In genomic region chr12:17221891-17222428, GRCm38 (mm10) we compare ENCODE assay signal across 9 mouse cellular contexts. TPM values are rescaled to one million over a fixed set of nuclear protein-coding genes. Genes with fewer than 3 reads are reported as not detected.
DNase-seq lines count a peak whose midpoint lies in the region; ATAC-seq lines count a peak whose summit lies in the region.
"Had no signal": no experiment of that assay in that cellular context is flagged by ENCODE, and none has a peak within 500 bp of the region (broad histone marks: within the 10 kb centered on the region; RNA-seq: fewer than 3 reads in every experiment).

No protein-coding gene starts in this region.

- no peak overlapping the region for H3K4me2 ChIP-seq in midbrain, embryonic 11.5 days
- no peak overlapping the region for H3K4me2 ChIP-seq in midbrain, embryonic 13.5 days (replicated peaks)
- H3K4me2 ChIP-seq: lung, embryonic 15.5 days had no signal

- H3K4me1 ChIP-seq in midbrain, embryonic 11.5 days (ENCODE audit: control insufficient read depth, insufficient read depth, low read length): no peaks in the 10 kb centered on the region
- no peaks in the 10 kb centered on the region for H3K4me1 ChIP-seq in midbrain, embryonic 13.5 days (replicated peaks)
- peaks cover 20% of the 10 kb centered on the region for H3K4me1 ChIP-seq in limb, embryonic 10.5 days
- H3K4me1 ChIP-seq: lung, embryonic 15.5 days had no signal

- H3K9me3 ChIP-seq in midbrain, embryonic 11.5 days (ENCODE audit: control insufficient read depth, low read length): no peaks in the 10 kb centered on the region
- no peaks in the 10 kb centered on the region for H3K9me3 ChIP-seq in midbrain, embryonic 13.5 days
- no peaks in the 10 kb centered on the region for H3K9me3 ChIP-seq in limb, embryonic 10.5 days (replicated peaks)
- H3K9me3 ChIP-seq: lung, embryonic 15.5 days had no signal

- H3K27me3 ChIP-seq in midbrain, embryonic 11.5 days (ENCODE audit: control insufficient read depth, insufficient read depth, low read length): no peaks in the 10 kb centered on the region
- no peaks in the 10 kb centered on the region for H3K27me3 ChIP-seq in midbrain, embryonic 13.5 days
- H3K27me3 ChIP-seq in splenic B cell, adult 2 months (ENCODE audit: control insufficient read depth, insufficient read depth, low read length, poor library complexity, severe bottlenecking): no peaks in the 10 kb centered on the region
- no peaks in the 10 kb centered on the region; the same call in 1 of the 2 replicates for H3K27me3 ChIP-seq in limb, embryonic 10.5 days (ENCODE audit: low read depth, poor library complexity, severe bottlenecking)
- H3K27me3 ChIP-seq: lung, embryonic 15.5 days had no signal

- WGBS in midbrain, embryonic 11.5 days: 50% methylated on average over 5 of the region's 5 CpGs
- WGBS in midbrain, embryonic 13.5 days: 55% methylated on average over 5 of the region's 5 CpGs
- 43% methylated on average over 5 of the region's 5 CpGs for WGBS in limb, embryonic 10.5 days

- H3K36me3 ChIP-seq in midbrain, embryonic 11.5 days (ENCODE audit: control insufficient read depth, insufficient read depth, low read length): no peaks in the 10 kb centered on the region
- H3K36me3 ChIP-seq in midbrain, embryonic 13.5 days: no peaks in the 10 kb centered on the region
- H3K36me3 ChIP-seq in splenic B cell, adult 2 months (ENCODE audit: control insufficient read depth, insufficient read depth, low read length, poor library complexity, severe bottlenecking): no peaks in the 10 kb centered on the region
- no peaks in the 10 kb centered on the region for H3K36me3 ChIP-seq in limb, embryonic 10.5 days
- H3K36me3 ChIP-seq: lung, embryonic 15.5 days had no signal

- H3K27ac ChIP-seq in midbrain, embryonic 11.5 days (ENCODE audit: low read depth, low read length): no peak overlapping the region
- no peak overlapping the region for H3K27ac ChIP-seq in midbrain, embryonic 13.5 days
- no peak overlapping the region for H3K27ac ChIP-seq in limb, embryonic 10.5 days
- H3K27ac ChIP-seq: lung, embryonic 15.5 days had no signal

- H3K4me3 ChIP-seq in midbrain, embryonic 11.5 days (ENCODE audit: low read depth, low read length): no peak overlapping the region
- no peak overlapping the region for H3K4me3 ChIP-seq in midbrain, embryonic 13.5 days (replicated peaks)
- H3K4me3 ChIP-seq in limb, embryonic 10.5 days: no peak overlapping the region
- H3K4me3 ChIP-seq: lung, embryonic 15.5 days had no signal

- no peak overlapping the region for H3K9ac ChIP-seq in midbrain, embryonic 11.5 days (ENCODE audit: low read length)
- no peak overlapping the region for H3K9ac ChIP-seq in midbrain, embryonic 13.5 days (replicated peaks)
- H3K9ac ChIP-seq: lung, embryonic 15.5 days had no signal

- peak; percentile 18 to 33 for DNase-seq in cerebellum, postnatal 10 days
- DNase-seq in cerebellum, adult 9-11 months: no peak
- peak; percentile 87 for DNase-seq in midbrain, embryonic 11.5 days (ENCODE audit: low spot score, missing footprints)
- DNase-seq in embryo, embryonic 10.5 days (ENCODE audit: low spot score): peak; percentile 53
- DNase-seq in splenic B cell, adult 2 months (ENCODE audit: low read depth, low spot score): peak; percentile 28
- no peak for DNase-seq in limb, embryonic 10.5 days (ENCODE audit: low spot score)
- DNase-seq in cerebellum, adult 8-10 months: no peak

- no peak for ATAC-seq in midbrain, embryonic 11.5 days (ENCODE audit: low FRiP score)
- ATAC-seq in midbrain, embryonic 13.5 days: no peak

RNA-seq across cellular contexts. Expression of gene Pdia6, which starts 44.4 kb away (rescaled TPM):
- polyA plus RNA-seq in midbrain, embryonic 11.5 days (2014; fragmentation: Nextera tagmentation; extraction: Ambion mirVana): 540 TPM in 2 replicates
- 317 and 327 TPM in 2 replicates for polyA plus RNA-seq in midbrain, embryonic 13.5 days (2015; fragmentation: Nextera tagmentation; extraction: Ambion mirVana)
- polyA plus RNA-seq in limb, embryonic 10.5 days (2016; fragmentation: Nextera tagmentation; extraction: Ambion mirVana): 641 and 657 TPM in 2 replicates

RNA-seq across cellular contexts. Expression of gene Kcnf1, which starts 45.3 kb away (rescaled TPM):
- polyA plus RNA-seq in midbrain, embryonic 11.5 days (2014; fragmentation: Nextera tagmentation; extraction: Ambion mirVana): 0.31 and 0.54 TPM in 2 replicates
- 2.3 and 2.8 TPM in 2 replicates for polyA plus RNA-seq in midbrain, embryonic 13.5 days (2015; fragmentation: Nextera tagmentation; extraction: Ambion mirVana)
- 0.33 and 0.53 TPM in 2 replicates for polyA plus RNA-seq in limb, embryonic 10.5 days (2016; fragmentation: Nextera tagmentation; extraction: Ambion mirVana)

Comparison
In these comparisons a context has a peak if more than half of its experiments do, and no peak if none do; other contexts are left out.
1. DNase-seq: peak in cerebellum, postnatal 10 days (2 of 2), midbrain, embryonic 11.5 days (single experiment), embryo, embryonic 10.5 days (single experiment) and splenic B cell, adult 2 months (single experiment); none in cerebellum, adult 9-11 months (single experiment), limb, embryonic 10.5 days (single experiment) and cerebellum, adult 8-10 months (single experiment).